Mouse (Mus musculus) adrenal gland, adult 8-10 months (tissue): ENCODE data around the gene Cd47. TPM values are rescaled to one million over a fixed set of nuclear protein-coding genes. Genes with fewer than 3 reads are reported as not detected.
"Not testable (repeated sequence)": the region's sequence is repeated elsewhere in the genome, so short reads cannot be mapped to it uniquely, and the experiment has no call there.

Experiments
- DNase-seq: peaks from one replicate; pipeline ENCODE4 v3.0.0; 2022
- total RNA-seq, 4 experiments: library from RNA; stranded (reverse); gene quantifications; 2 replicates each; pipeline ENCODE4 v1.2.4; 2022

Gene Cd47
- total RNA-seq, 4 experiments from 2014 or later = 124 to 201 (median 165) TPM

DNA sequence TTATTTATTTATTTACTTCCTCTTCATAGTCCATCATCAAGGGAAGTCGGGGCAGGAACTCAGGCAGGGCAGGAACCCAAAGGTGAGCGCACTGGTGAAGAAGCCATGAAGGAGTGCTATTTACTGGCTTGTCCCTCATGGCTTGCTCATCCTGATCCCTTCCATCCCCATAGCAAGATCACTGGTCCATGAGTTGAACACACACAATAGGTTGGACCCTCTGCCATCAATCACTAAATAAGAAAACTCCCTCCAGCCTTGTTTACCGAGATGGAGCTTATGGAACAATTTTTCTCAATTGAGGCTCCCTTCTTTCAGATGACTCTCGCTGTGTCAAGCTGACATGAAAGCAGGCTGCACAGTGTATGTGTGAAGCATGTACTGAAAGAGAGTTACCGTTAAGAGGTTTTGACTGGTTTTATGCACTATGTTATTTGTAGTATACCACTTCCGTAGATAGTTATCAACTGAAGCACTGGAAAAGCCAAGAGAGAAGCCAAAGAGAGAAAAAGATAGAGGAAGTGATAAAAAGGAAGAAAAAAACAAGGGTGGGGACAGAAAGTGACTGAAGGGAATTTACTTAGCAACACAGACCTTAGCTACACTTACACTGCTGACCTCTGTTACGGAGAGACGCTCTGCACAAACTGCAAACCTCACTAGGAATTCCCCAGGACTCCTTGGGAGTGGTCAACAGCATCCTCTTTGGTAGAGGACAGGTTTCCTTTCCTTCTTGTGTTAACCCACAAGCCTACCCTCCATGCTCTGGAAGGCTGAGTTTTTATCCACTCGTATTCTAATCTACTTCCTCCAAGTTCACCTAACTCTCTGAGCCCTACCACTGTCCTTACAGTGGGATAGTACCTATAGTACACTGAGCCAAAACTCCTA lies 9.5 kb upstream of the Cd47 start:
- no peak for DNase-seq

DNA sequence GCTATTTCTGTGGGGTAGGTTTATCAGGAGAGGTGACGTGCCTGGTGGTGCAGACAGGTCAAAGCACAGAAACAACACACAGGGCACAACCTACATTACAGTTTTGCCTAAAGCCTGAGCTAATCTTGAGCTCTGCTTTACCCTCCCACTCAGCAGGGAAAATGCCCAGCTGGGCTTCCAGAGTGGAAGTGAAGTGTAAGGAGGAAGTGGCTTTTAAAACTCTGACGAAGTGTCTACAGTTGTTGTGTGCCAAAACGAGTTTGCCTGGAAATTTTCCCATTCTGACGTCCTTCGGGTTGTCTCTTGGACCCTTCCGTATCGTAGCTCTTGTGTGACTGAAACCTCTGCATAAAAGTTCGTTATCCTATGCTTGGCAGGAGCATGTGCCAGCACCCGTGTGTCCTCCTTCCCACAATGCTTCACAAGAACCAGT lies 7.9 kb upstream of the Cd47 start:
- DNase-seq = no peak

DNA sequence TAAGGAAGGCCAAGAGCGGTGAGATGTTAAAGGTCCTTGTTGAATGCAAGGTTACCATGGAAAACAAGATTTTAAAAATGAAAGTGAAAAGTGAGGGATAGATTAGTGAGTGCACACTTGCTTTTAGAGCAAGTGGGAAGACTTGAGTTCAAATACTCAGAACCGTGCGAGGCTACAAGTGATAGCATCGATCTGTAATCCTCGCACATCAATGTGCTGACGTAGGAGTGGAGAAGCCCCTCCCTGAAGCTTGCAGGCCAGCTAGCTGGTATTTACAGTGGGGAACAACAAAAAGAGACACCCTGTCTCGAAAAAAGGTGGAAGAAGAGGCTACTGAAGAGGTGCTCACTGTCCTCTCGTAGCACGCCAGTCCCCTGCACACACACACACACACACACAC lies 6.7 kb upstream of the Cd47 start:
- DNase-seq = no peak

- DNase-seq = peak; percentile 34
These were observed 4.1 kb upstream of the Cd47 start for GRCm38 (mm10) chr16:49796271-49796670.

DNA sequence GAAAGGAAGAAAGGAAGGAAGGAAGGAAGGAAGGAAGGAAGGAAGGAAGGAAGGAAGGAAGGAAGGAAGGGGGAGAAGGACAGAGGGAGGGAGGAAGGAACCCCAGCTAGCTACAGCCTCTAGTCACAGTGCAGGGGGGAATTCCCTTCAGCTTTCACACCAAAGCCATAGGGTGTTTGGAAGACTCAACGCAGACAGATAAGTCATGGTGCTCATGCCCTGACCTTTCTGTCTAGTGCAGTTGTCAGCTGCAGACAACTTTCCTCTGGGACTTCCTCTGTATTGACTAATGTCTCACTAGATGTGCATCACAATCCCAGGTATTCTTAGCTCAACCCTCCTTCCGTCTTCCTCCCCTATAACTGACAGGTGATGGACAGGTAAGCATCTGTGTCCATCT lies 3.4 kb upstream of the Cd47 start:
- no peak for DNase-seq

DNA sequence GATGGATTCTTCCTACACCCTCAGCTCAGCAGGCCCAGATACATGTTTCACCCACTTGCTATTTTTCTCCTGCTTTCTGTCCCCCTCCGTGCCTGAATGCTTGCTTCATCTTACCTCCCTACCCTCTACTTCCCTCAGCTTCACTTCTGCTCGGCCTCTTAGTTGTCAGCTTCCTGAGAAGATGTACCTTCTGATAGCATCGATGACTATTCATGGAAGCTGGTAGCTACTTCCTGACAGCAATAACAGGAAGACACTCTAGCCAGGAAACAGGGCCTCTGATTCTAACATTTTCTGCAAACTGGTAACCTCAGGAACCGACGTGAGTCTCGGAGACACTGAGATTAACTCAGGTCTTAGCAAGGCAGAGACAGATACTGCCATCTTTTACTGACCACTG lies 1.5 kb upstream of the Cd47 start:
- no peak for DNase-seq

- DNase-seq = no peak
These were observed 663 bp downstream of the Cd47 start for GRCm38 (mm10) chr16:49800996-49801395.

GRCm38 (mm10) chr16:49801399-49801798 lies 1.1 kb downstream of the Cd47 start:
- no peak for DNase-seq

- no peak for DNase-seq
These were observed 2.7 kb downstream of the Cd47 start for GRCm38 (mm10) chr16:49802993-49803392.

GRCm38 (mm10) chr16:49803932-49804461 lies 3.7 kb downstream of the Cd47 start:
- DNase-seq = no peak

GRCm38 (mm10) chr16:49806920-49807319 lies 6.6 kb downstream of the Cd47 start:
- no peak for DNase-seq

DNA sequence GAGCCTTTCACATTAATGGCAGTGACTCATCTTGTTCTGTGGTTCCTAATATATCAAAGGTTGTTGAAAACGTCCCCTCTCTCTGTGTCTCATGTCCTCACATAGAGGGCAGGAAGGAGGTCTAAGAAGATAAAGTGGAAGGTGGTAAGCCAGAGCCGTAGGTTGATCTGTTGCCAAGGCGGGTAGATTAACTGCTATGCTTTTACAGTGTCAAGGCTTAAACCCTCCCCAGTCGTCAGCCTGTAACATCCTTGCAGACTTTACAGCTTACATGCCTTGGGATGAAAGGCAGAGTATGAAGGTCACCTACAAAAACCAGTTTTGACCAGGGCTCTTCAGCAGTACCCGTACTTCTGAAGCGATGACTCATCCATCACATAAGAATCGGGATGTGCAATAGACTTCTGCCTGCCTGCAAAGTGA lies 7.1 kb downstream of the Cd47 start:
- peak; percentile 23 for DNase-seq

- DNase-seq = no peak
These were observed 7.6 kb downstream of the Cd47 start for GRCm38 (mm10) chr16:49807862-49808430.

DNA sequence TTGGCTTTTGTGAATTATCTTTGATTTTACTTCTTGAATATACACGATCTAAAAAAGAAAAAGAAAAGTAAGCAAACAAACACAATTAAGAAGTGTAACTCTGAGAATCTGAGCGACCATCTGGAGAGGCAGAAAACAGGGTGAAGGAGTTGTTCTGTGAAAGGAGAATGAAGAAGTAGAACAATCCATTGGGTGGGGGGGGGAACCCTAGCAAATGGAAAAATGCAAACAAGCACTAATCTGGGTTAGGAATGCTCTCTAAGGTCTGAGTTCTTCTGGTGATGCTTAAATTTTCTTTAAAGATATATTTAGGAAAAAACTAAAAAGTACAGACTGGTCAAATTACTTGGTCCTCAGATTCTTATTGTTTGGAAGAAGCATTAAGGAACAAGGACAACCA lies 11.6 kb downstream of the Cd47 start:
- DNase-seq = no peak

GRCm38 (mm10) chr16:49812821-49813616 lies 12.7 kb downstream of the Cd47 start:
- DNase-seq = no peak

- no peak for DNase-seq
These were observed 14.1 kb downstream of the Cd47 start for GRCm38 (mm10) chr16:49814419-49814818.

GRCm38 (mm10) chr16:49816889-49817288 lies 16.6 kb downstream of the Cd47 start:
- no peak for DNase-seq

- DNase-seq = no peak
These were observed 17.8 kb downstream of the Cd47 start for GRCm38 (mm10) chr16:49818146-49818545.

GRCm38 (mm10) chr16:49818627-49819026 lies 18.3 kb downstream of the Cd47 start:
- no peak for DNase-seq

DNA sequence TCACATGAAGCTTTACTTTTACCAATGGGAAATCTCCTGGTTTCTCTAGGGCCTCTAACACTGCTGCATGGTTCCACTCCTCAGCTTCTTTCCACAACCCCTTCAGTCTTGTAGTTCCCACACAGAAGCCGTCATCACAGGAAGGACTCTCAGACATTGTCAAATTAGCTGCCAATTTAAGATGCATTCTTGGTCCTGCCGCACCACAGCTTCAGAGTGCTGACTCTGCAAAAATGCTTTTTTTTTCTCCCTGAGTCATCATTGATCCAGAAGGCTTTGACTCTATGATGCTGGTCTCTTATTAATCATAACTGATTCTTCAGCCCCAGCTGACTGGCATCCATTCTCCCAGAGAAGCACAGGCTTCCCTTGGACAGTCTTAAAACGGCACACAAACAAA lies 19.2 kb downstream of the Cd47 start:
- no peak for DNase-seq

- DNase-seq = not testable (repeated sequence)
These were observed 30.6 kb downstream of the Cd47 start for GRCm38 (mm10) chr16:49830911-49831310.

- DNase-seq = no peak
These were observed 32.0 kb downstream of the Cd47 start for GRCm38 (mm10) chr16:49832339-49832738.

GRCm38 (mm10) chr16:49834130-49834693 lies 33.9 kb downstream of the Cd47 start:
- no peak for DNase-seq
